Mouse (Mus musculus) embryonic facial prominence, embryonic 14.5 days (tissue): ENCODE data around the gene Mroh3. TPM values are rescaled to one million over a fixed set of nuclear protein-coding genes. Genes with fewer than 3 reads are reported as not detected.

ENCODE experiments used
- ATAC-seq: fragments of 200-750 bp; cut with Nextera tagmentation; 2 replicates; pipeline ENCODE4 v1.8.0; 2017; ENCODE audit warnings: low read depth, moderate number of reproducible peaks, moderate TSS enrichment
- DNase-seq: peaks from one replicate; pipeline ENCODE4 v3.0.0-alpha.2; 2015; ENCODE audit warnings: low spot score
- H3K27ac ChIP-seq: fragments of 300-500 bp; sonication (generic); replicated peaks from 2 replicates; pipeline ENCODE4 v1.5.1; 2014; ENCODE audit warnings: low read depth, mild to moderate bottlenecking, low read length, moderate library complexity
- H3K27me3 ChIP-seq: fragments of 300-500 bp; sonication (generic); replicated peaks from 2 replicates; pipeline ENCODE4 v1.6.1; 2014; ENCODE audit warnings: low read length; ENCODE audit not compliant: control insufficient read depth, insufficient read depth
- H3K36me3 ChIP-seq: fragments of 300-500 bp; sonication (generic); 2 replicates; pipeline ENCODE4 v1.6.1; 2014; ENCODE audit warnings: low read length, mixed read lengths; ENCODE audit not compliant: control insufficient read depth, insufficient read depth
- H3K4me1 ChIP-seq: fragments of 300-500 bp; sonication (generic); 2 replicates; pipeline ENCODE4 v1.6.1; 2014; ENCODE audit warnings: antibody characterized with exemption, low read length; ENCODE audit not compliant: control insufficient read depth, insufficient read depth
- H3K4me2 ChIP-seq: fragments of 300-500 bp; sonication (generic); 2 replicates; pipeline ENCODE4 v1.6.1; 2014; ENCODE audit warnings: low read depth, mild to moderate bottlenecking, low read length, moderate library complexity, mixed read lengths
- H3K4me3 ChIP-seq: fragments of 300-500 bp; sonication (generic); 2 replicates; pipeline ENCODE4 v1.5.1; 2014; ENCODE audit warnings: low read depth, mild to moderate bottlenecking, low read length
- H3K9ac ChIP-seq: fragments of 300-500 bp; sonication (generic); 2 replicates; pipeline ENCODE4 v1.6.1; 2014; ENCODE audit warnings: low read depth, mild to moderate bottlenecking, low read length, moderate library complexity, mixed read lengths
- H3K9me3 ChIP-seq: fragments of 300-500 bp; sonication (generic); 2 replicates; pipeline ENCODE4 v1.6.1; 2016; ENCODE audit warnings: low read length; ENCODE audit not compliant: control insufficient read depth
- WGBS: fragments of 180-500 bp; shearing (Covaris S2); extraction: QIAGEN DNeasy Blood & Tissue Kit; methylation state at CpG from one replicate; pipeline ENCODE4 v1.1.7; 2014; 5-methylcytosine and 5-hydroxymethylcytosine counted together
- polyA plus RNA-seq: library from polyadenylated mRNA; unstranded; fragments of >200 nt; fragmentation: Nextera tagmentation; extraction: Ambion mirVana; gene quantifications from 2 replicates; pipeline ENCODE4 v1.2.1, GENCODE M21; 2014

The Mroh3 gene
- polyA plus RNA-seq, 1 experiment from 2014 or later, result not detected

GRCm38 (mm10) chr1:136253472-136253871 lies 40.8 kb upstream of the Mroh3 start:
- no peak overlapping the region for H3K9ac ChIP-seq
- peaks cover 15% of the 10 kb centered on the region for H3K27me3 ChIP-seq
- H3K4me2 ChIP-seq, result no peak overlapping the region
- no peak for ATAC-seq
- 29% methylated on average over 2 of the region's 2 CpGs for WGBS
- H3K27ac ChIP-seq, result no peak overlapping the region
- H3K4me1 ChIP-seq, result no peaks in the 10 kb centered on the region; the same call in 1 of the 2 replicates
- peak; percentile 44 for DNase-seq
- no peaks in the 10 kb centered on the region for H3K9me3 ChIP-seq
- H3K36me3 ChIP-seq, result no peaks in the 10 kb centered on the region
- H3K4me3 ChIP-seq, result no peak overlapping the region

DNA sequence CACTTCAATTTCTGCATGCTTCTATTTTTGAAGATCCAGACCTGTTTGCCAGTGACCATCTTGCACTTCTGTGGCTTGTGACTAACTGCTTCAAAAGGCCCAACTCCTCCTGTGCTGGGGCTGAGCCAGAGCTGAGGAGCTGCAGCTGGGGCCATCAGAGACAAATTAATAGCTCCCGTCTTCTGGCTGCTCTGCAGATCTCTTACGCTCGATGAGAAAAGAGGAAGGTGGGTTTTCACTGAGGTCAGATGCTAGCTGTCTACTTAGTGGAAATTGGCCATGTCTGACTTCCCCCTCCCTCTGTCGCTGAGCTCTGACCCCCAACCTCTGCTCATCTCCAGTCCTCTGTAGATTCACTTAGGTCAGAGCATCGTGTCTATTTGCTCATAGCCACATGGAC lies 37.0 kb upstream of the Mroh3 start:
- H3K27me3 ChIP-seq, result no peaks in the 10 kb centered on the region
- no peaks in the 10 kb centered on the region for H3K36me3 ChIP-seq
- ATAC-seq (no peak), DNase-seq (no peak)
- H3K9me3 ChIP-seq, result no peaks in the 10 kb centered on the region
- H3K4me2 ChIP-seq, result no peak overlapping the region
- no peaks in the 10 kb centered on the region; the same call in 1 of the 2 replicates for H3K4me1 ChIP-seq
- H3K4me3 ChIP-seq, result no peak overlapping the region
- no peak overlapping the region for H3K9ac ChIP-seq
- no peak overlapping the region for H3K27ac ChIP-seq
- 41% methylated on average over 5 of the region's 5 CpGs for WGBS

GRCm38 (mm10) chr1:136247393-136247792 lies 34.8 kb upstream of the Mroh3 start:
- 79% methylated on average over 5 of the region's 5 CpGs for WGBS
- H3K9ac ChIP-seq, result no peak overlapping the region
- no peaks in the 10 kb centered on the region for H3K27me3 ChIP-seq
- no peaks in the 10 kb centered on the region for H3K4me1 ChIP-seq
- no peaks in the 10 kb centered on the region for H3K9me3 ChIP-seq
- H3K4me3 ChIP-seq, result no peak overlapping the region
- no peak overlapping the region for H3K4me2 ChIP-seq
- no peaks in the 10 kb centered on the region for H3K36me3 ChIP-seq
- ATAC-seq (no peak), DNase-seq (no peak)
- H3K27ac ChIP-seq, result no peak overlapping the region

DNA sequence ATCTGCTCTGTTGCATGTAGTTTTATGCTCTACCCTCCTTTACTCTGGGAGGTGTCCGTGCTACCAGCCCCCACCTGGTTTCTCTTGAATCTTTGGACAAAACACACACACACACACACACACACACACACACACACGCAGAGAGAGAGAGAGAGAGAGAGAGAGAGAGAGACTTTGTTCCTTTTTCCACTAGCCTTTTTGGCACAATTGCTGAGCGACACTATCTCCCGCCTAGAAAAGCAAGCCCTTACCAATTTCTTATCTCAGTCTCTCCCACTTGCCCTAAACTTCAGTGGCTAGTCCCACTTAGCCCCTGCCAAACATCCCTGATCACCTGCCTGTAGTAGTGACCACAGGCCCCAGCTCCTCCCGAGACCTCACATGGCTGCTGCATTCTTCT lies 31.8 kb upstream of the Mroh3 start:
- Histone ChIP-seq H3K36me3 (no peaks in the 10 kb centered on the region), H3K4me1 (no peaks in the 10 kb centered on the region), H3K4me2 (no peak overlapping the region), H3K27ac (no peak overlapping the region), H3K4me3 (no peak overlapping the region), H3K27me3 (no peaks in the 10 kb centered on the region), H3K9ac (no peak overlapping the region), H3K9me3 (no peaks in the 10 kb centered on the region)
- DNase-seq, result no peak
- 91% methylated on average over 4 of the region's 5 CpGs for WGBS
- no peak for ATAC-seq

DNA sequence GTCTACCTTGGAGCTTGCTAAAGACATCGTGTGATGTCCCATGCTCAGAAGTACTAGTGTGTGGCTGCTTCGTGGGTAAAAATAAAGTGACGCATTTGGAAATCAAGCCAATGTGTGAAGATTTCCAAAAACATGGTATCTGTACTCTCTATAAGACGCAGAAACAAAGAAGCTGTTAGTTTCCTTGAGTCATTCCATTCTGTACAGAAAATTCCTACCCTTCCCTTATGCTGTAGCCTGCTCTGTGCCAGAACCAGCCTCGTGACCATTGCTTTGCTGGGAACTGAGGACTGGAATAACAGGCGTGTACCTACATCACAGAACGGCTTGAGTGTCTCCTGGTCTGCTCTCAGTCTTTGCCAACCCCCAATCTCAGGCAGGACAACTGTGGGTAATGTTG lies 29.2 kb upstream of the Mroh3 start:
- H3K9me3 ChIP-seq, result no peaks in the 10 kb centered on the region
- DNase-seq (no peak), ATAC-seq (no peak)
- no peaks in the 10 kb centered on the region for H3K27me3 ChIP-seq
- no peak overlapping the region for H3K4me3 ChIP-seq
- H3K4me2 ChIP-seq, result no peak overlapping the region
- no peak overlapping the region for H3K9ac ChIP-seq
- no peaks in the 10 kb centered on the region for H3K36me3 ChIP-seq
- WGBS, result 89% methylated on average over 7 of the region's 7 CpGs
- no peaks in the 10 kb centered on the region for H3K4me1 ChIP-seq
- no peak overlapping the region for H3K27ac ChIP-seq

- Histone ChIP-seq H3K4me2 (no peak overlapping the region), H3K4me1 (no peaks in the 10 kb centered on the region; the same call in 1 of the 2 replicates), H3K9me3 (no peaks in the 10 kb centered on the region), H3K36me3 (no peaks in the 10 kb centered on the region), H3K27me3 (no peaks in the 10 kb centered on the region), H3K4me3 (no peak overlapping the region), H3K27ac (no peak overlapping the region), H3K9ac (no peak overlapping the region)
- no peak for DNase-seq
- WGBS, result 88% methylated on average over 4 of the region's 4 CpGs
- ATAC-seq, result no peak
These were observed 25.9 kb upstream of the Mroh3 start for GRCm38 (mm10) chr1:136238495-136238894.

DNA sequence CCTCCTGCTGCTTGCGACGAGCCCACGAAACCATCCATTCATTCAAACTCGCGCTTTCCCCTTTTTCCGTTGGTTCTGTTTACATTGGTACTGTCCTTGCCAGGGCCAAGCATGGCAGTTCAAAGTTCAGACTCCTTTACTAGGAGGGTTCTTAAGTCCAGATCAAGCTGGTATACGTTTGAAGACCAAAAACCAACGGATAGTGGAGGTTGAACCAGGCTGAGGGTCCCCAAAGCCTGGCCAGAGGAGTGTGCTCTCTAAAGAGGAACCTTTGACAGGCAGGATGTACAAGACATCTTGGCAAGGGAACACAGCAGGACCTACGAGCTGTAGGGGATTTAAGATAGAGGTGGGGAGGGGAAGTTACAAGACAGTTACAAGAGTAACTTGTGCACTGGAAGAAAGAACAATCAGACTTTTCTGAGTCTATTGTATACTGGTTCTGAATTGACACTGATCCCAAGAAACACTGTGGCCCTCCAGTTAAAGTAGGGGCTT lies 22.0 kb upstream of the Mroh3 start:
- Histone ChIP-seq H3K4me2 (peak overlapping the region; percentile 72), H3K36me3 (no peaks in the 10 kb centered on the region), H3K4me1 (peaks cover 35% of the 10 kb centered on the region), H3K4me3 (peak overlapping the region; percentile 45), H3K9me3 (no peaks in the 10 kb centered on the region), H3K9ac (peak overlapping the region; percentile 61), H3K27me3 (no peaks in the 10 kb centered on the region), H3K27ac (no peak overlapping the region)
- ATAC-seq (no peak), DNase-seq (no peak)
- 2% methylated on average over 9 of the region's 9 CpGs for WGBS

GRCm38 (mm10) chr1:136233892-136234594 lies 21.4 kb upstream of the Mroh3 start, which contains the start of gene Inava:
Gene Inava, minus strand, starts transcription at chr1:136234264.
- Histone ChIP-seq H3K9ac (peak within 1 kb of the TSS; percentile 61), H3K36me3 (no peaks in the 10 kb centered on the region), H3K4me2 (peak within 1 kb of the TSS; percentile 72), H3K27ac (peak within 1 kb of the TSS; percentile 28), H3K4me3 (peak within 1 kb of the TSS; percentile 45), H3K9me3 (no peaks in the 10 kb centered on the region), H3K27me3 (no peaks in the 10 kb centered on the region), H3K4me1 (peaks cover 41% of the 10 kb centered on the region)
- peak; percentile 87 for DNase-seq
- WGBS, result 0% methylated on average over 18 of the region's 51 CpGs
- peak; percentile 74 for ATAC-seq
